Mouse (Mus musculus): ENCODE measurements around the gene Hpdl.

GRCm38 (mm10) chr4:116829364-116830069 lies 8.0 kb upstream of the Hpdl start:
- no peak for TF ChIP-seq TAL1 (IDR thresholded peaks at IDR 0.05; ENCODE audit: low read length)
- no peak for TF ChIP-seq GATA1 (IDR thresholded peaks at IDR 0.05; ENCODE audit: low read length)
